Mouse (Mus musculus): ENCODE results near the gene Myo15b. TPM values are rescaled to one million over a fixed set of nuclear protein-coding genes. Genes with fewer than 3 reads are reported as not detected.

Myo15b gene
- polyA plus RNA-seq, 1 experiment from 2014 or later = 12.6 TPM

GRCm38 (mm10) chr11:115859143-115859945 is 1.1 kb downstream of the Myo15b start:
- peaks cover 41% of the 10 kb centered on the region for H3K27me3 ChIP-seq (ENCODE audit: insufficient read depth, low read length)
- H3K9me3 ChIP-seq (ENCODE audit: low read length) = no peaks in the 10 kb centered on the region
- H3K4me1 ChIP-seq (ENCODE audit: insufficient read depth, low read length) = peaks cover 10% of the 10 kb centered on the region
- H3K27ac ChIP-seq (ENCODE audit: low read length) = no peak overlapping the region
- peaks cover 6% of the 10 kb centered on the region for H3K36me3 ChIP-seq (ENCODE audit: insufficient read depth, low read length)
- WGBS = 2% methylated on average over 64 of the region's 75 CpGs
- peak overlapping the region; percentile 70 for H3K4me2 ChIP-seq (replicated peaks; ENCODE audit: low read depth, low read length)
- H3K4me3 ChIP-seq (ENCODE audit: low read length) = peak overlapping the region; percentile 46
- peak overlapping the region; percentile 65 for H3K9ac ChIP-seq (replicated peaks; ENCODE audit: low read length)
- peak; percentile 88 for ATAC-seq (ENCODE audit: low FRiP score, low TSS enrichment)

- 85% methylated on average over 8 of the region's 8 CpGs for WGBS
- no peak for ATAC-seq (ENCODE audit: low FRiP score, low TSS enrichment)
- H3K27me3 ChIP-seq (ENCODE audit: insufficient read depth, low read length) = peaks cover 20% of the 10 kb centered on the region
Observed at GRCm38 (mm10) chr11:115863895-115864294, 5.7 kb downstream of the Myo15b start.

GRCm38 (mm10) chr11:115869393-115869792 is 11.2 kb downstream of the Myo15b start:
- no peaks in the 10 kb centered on the region for H3K27me3 ChIP-seq (ENCODE audit: insufficient read depth, low read length)
- H3K4me3 ChIP-seq (ENCODE audit: low read length) = no peak overlapping the region
- H3K4me1 ChIP-seq (ENCODE audit: insufficient read depth, low read length) = no peaks in the 10 kb centered on the region
- no peak overlapping the region for H3K27ac ChIP-seq (ENCODE audit: low read length)
- H3K9me3 ChIP-seq (ENCODE audit: low read length) = no peaks in the 10 kb centered on the region
- H3K36me3 ChIP-seq (ENCODE audit: insufficient read depth, low read length) = no peaks in the 10 kb centered on the region
- 72% methylated on average over 8 of the region's 8 CpGs for WGBS
- ATAC-seq (ENCODE audit: low FRiP score, low TSS enrichment) = no peak
- no peak overlapping the region for H3K9ac ChIP-seq (replicated peaks; ENCODE audit: low read length)
- H3K4me2 ChIP-seq (replicated peaks; ENCODE audit: low read depth, low read length) = no peak overlapping the region

More at GRCm38 (mm10) chr11:115863895-115864294, 5.7 kb downstream of the Myo15b start:
- H3K9me3 ChIP-seq (ENCODE audit: low read length) = no peaks in the 10 kb centered on the region
- H3K4me3 ChIP-seq (ENCODE audit: low read length) = no peak overlapping the region
- H3K27ac ChIP-seq (ENCODE audit: low read length) = no peak overlapping the region
- H3K36me3 ChIP-seq (ENCODE audit: insufficient read depth, low read length) = no peaks in the 10 kb centered on the region
- H3K4me1 ChIP-seq (ENCODE audit: insufficient read depth, low read length) = peaks cover 5% of the 10 kb centered on the region
- H3K9ac ChIP-seq (replicated peaks; ENCODE audit: low read length) = no peak overlapping the region
- H3K4me2 ChIP-seq (replicated peaks; ENCODE audit: low read depth, low read length) = no peak overlapping the region

- no peaks in the 10 kb centered on the region for H3K27me3 ChIP-seq (ENCODE audit: insufficient read depth, low read length)
- H3K4me1 ChIP-seq (ENCODE audit: insufficient read depth, low read length) = peaks cover 3% of the 10 kb centered on the region; the same call in 1 of the 2 replicates
- no peak overlapping the region for H3K9ac ChIP-seq (replicated peaks; ENCODE audit: low read length)
- H3K4me3 ChIP-seq (ENCODE audit: low read length) = no peak overlapping the region
- 53% methylated on average over 4 of the region's 4 CpGs for WGBS
- no peak for ATAC-seq (ENCODE audit: low FRiP score, low TSS enrichment)
- no peak overlapping the region for H3K27ac ChIP-seq (ENCODE audit: low read length)
- no peaks in the 10 kb centered on the region for H3K36me3 ChIP-seq (ENCODE audit: insufficient read depth, low read length)
- no peak overlapping the region for H3K4me2 ChIP-seq (replicated peaks; ENCODE audit: low read depth, low read length)
- H3K9me3 ChIP-seq (ENCODE audit: low read length) = no peaks in the 10 kb centered on the region
Observed at GRCm38 (mm10) chr11:115872437-115872836, 14.2 kb downstream of the Myo15b start.

GRCm38 (mm10) chr11:115875935-115876334 is 17.7 kb downstream of the Myo15b start:
- H3K27ac ChIP-seq (ENCODE audit: low read length) = no peak overlapping the region
- H3K9me3 ChIP-seq (ENCODE audit: low read length) = no peaks in the 10 kb centered on the region
- no peak overlapping the region for H3K4me3 ChIP-seq (ENCODE audit: low read length)
- H3K9ac ChIP-seq (replicated peaks; ENCODE audit: low read length) = no peak overlapping the region
- WGBS = 88% methylated on average over 3 of the region's 3 CpGs
- no peak for ATAC-seq (ENCODE audit: low FRiP score, low TSS enrichment)
- H3K27me3 ChIP-seq (ENCODE audit: insufficient read depth, low read length) = no peaks in the 10 kb centered on the region
- H3K4me1 ChIP-seq (ENCODE audit: insufficient read depth, low read length) = peaks cover 3% of the 10 kb centered on the region; the same call in 1 of the 2 replicates
- H3K4me2 ChIP-seq (replicated peaks; ENCODE audit: low read depth, low read length) = no peak overlapping the region
- no peaks in the 10 kb centered on the region for H3K36me3 ChIP-seq (ENCODE audit: insufficient read depth, low read length)

- 84% methylated on average over 5 of the region's 5 CpGs for WGBS
Observed at GRCm38 (mm10) chr11:115876438-115876837, 18.2 kb downstream of the Myo15b start.

GRCm38 (mm10) chr11:115877174-115877755 is 19.1 kb downstream of the Myo15b start:
- H3K9ac ChIP-seq (replicated peaks; ENCODE audit: low read length) = 0 out of 2 replicates have a peak overlapping the region, but pooled peaks have one; percentile 7
- peak; percentile 57 for ATAC-seq (ENCODE audit: low FRiP score, low TSS enrichment)
- H3K9me3 ChIP-seq (ENCODE audit: low read length) = no peaks in the 10 kb centered on the region
- 39% methylated on average over 6 of the region's 6 CpGs for whole genome bisulfite sequencing
- H3K36me3 ChIP-seq (ENCODE audit: insufficient read depth, low read length) = no peaks in the 10 kb centered on the region
- H3K27ac ChIP-seq (ENCODE audit: low read length) = no peak overlapping the region
- H3K27me3 ChIP-seq (ENCODE audit: insufficient read depth, low read length) = no peaks in the 10 kb centered on the region
- H3K4me2 ChIP-seq (replicated peaks; ENCODE audit: low read depth, low read length) = peak overlapping the region; percentile 19
- peaks cover 3% of the 10 kb centered on the region; the same call in 1 of the 2 replicates for H3K4me1 ChIP-seq (ENCODE audit: insufficient read depth, low read length)
- 0 out of 2 replicates have a peak overlapping the region, but pooled peaks have one; percentile 1 for H3K4me3 ChIP-seq (ENCODE audit: low read length)

More at GRCm38 (mm10) chr11:115876438-115876837, 18.2 kb downstream of the Myo15b start:
- H3K9ac ChIP-seq (replicated peaks; ENCODE audit: low read length) = no peak overlapping the region
- H3K27me3 ChIP-seq (ENCODE audit: insufficient read depth, low read length) = no peaks in the 10 kb centered on the region
- peaks cover 3% of the 10 kb centered on the region; the same call in 1 of the 2 replicates for H3K4me1 ChIP-seq (ENCODE audit: insufficient read depth, low read length)
- no peak overlapping the region for H3K4me3 ChIP-seq (ENCODE audit: low read length)
- H3K4me2 ChIP-seq (replicated peaks; ENCODE audit: low read depth, low read length) = no peak overlapping the region
- no peaks in the 10 kb centered on the region for H3K36me3 ChIP-seq (ENCODE audit: insufficient read depth, low read length)
- H3K27ac ChIP-seq (ENCODE audit: low read length) = no peak overlapping the region
- no peaks in the 10 kb centered on the region for H3K9me3 ChIP-seq (ENCODE audit: low read length)
- no peak for ATAC-seq (ENCODE audit: low FRiP score, low TSS enrichment)

- Histone ChIP-seq H3K9ac (replicated peaks; ENCODE audit: low read length) (no peak overlapping the region), H3K9me3 (ENCODE audit: low read length) (no peaks in the 10 kb centered on the region), H3K27ac (ENCODE audit: low read length) (no peak overlapping the region), H3K36me3 (ENCODE audit: insufficient read depth, low read length) (no peaks in the 10 kb centered on the region), H3K4me1 (ENCODE audit: insufficient read depth, low read length) (peaks cover 3% of the 10 kb centered on the region; the same call in 1 of the 2 replicates), H3K27me3 (ENCODE audit: insufficient read depth, low read length) (peaks cover 5% of the 10 kb centered on the region; the same call in 1 of the 2 replicates), H3K4me2 (replicated peaks; ENCODE audit: low read depth, low read length) (peak overlapping the region; percentile 19; the same call in 1 of the 2 replicates), H3K4me3 (ENCODE audit: low read length) (0 out of 2 replicates have a peak overlapping the region, but pooled peaks have one; percentile 1)
- WGBS = 74% methylated on average over 8 of the region's 8 CpGs
- ATAC-seq (ENCODE audit: low FRiP score, low TSS enrichment) = no peak
Observed at GRCm38 (mm10) chr11:115878071-115878470, 19.9 kb downstream of the Myo15b start.

GRCm38 (mm10) chr11:115881002-115881401 is 22.8 kb downstream of the Myo15b start:
- no peak overlapping the region for H3K27ac ChIP-seq (ENCODE audit: low read length)
- H3K27me3 ChIP-seq (ENCODE audit: insufficient read depth, low read length) = peaks cover 11% of the 10 kb centered on the region; the same call in 1 of the 2 replicates
- ATAC-seq (ENCODE audit: low FRiP score, low TSS enrichment) = no peak
- H3K4me2 ChIP-seq (replicated peaks; ENCODE audit: low read depth, low read length) = no peak overlapping the region
- H3K9me3 ChIP-seq (ENCODE audit: low read length) = no peaks in the 10 kb centered on the region
- WGBS = 32% methylated on average over 5 of the region's 5 CpGs
- peaks cover 3% of the 10 kb centered on the region; the same call in 1 of the 2 replicates for H3K4me1 ChIP-seq (ENCODE audit: insufficient read depth, low read length)
- H3K36me3 ChIP-seq (ENCODE audit: insufficient read depth, low read length) = no peaks in the 10 kb centered on the region
- H3K9ac ChIP-seq (replicated peaks; ENCODE audit: low read length) = no peak overlapping the region
- H3K4me3 ChIP-seq (ENCODE audit: low read length) = no peak overlapping the region
